Mouse (Mus musculus) embryonic facial prominence, embryonic 11.5 days (tissue): Measurements from ENCODE around the gene Zbtb24. TPM values are rescaled to one million over a fixed set of nuclear protein-coding genes. Genes with fewer than 3 reads are reported as not detected.

Experiments
- ATAC-seq: fragments of 200-750 bp; cut with Nextera tagmentation; replicated peaks from 2 replicates; pipeline ENCODE4 v1.8.0; 2017; ENCODE audit warnings: low read depth; ENCODE audit not compliant: insufficient number of reproducible peaks, low FRiP score, low TSS enrichment
- DNase-seq: peaks from one replicate; pipeline ENCODE4 v3.0.0-alpha.2; 2015; ENCODE audit warnings: low spot score
- H3K27ac ChIP-seq: fragments of 300-500 bp; sonication (generic); replicated peaks from 2 replicates; pipeline ENCODE4 v1.5.1; 2014; ENCODE audit warnings: mild to moderate bottlenecking, low read depth, low read length, control low read depth
- H3K27me3 ChIP-seq: fragments of 300-500 bp; sonication (generic); 2 replicates; pipeline ENCODE4 v1.6.1; 2014; ENCODE audit warnings: mild to moderate bottlenecking, low read length, moderate library complexity, mixed read lengths; ENCODE audit not compliant: control insufficient read depth, insufficient read depth
- H3K36me3 ChIP-seq: fragments of 300-500 bp; sonication (generic); replicated peaks from 2 replicates; pipeline ENCODE4 v1.6.1; 2014; ENCODE audit warnings: low read depth, mild to moderate bottlenecking, low read length, moderate library complexity, mixed read lengths; ENCODE audit not compliant: control insufficient read depth, insufficient read depth
- H3K4me1 ChIP-seq: fragments of 300-500 bp; sonication (generic); 2 replicates; pipeline ENCODE4 v1.6.1; 2014; ENCODE audit warnings: low read length, mixed read lengths; ENCODE audit not compliant: control insufficient read depth, insufficient read depth
- H3K4me2 ChIP-seq: fragments of 300-500 bp; sonication (generic); 2 replicates; pipeline ENCODE4 v1.6.1; 2014; ENCODE audit warnings: low read depth, mild to moderate bottlenecking, control low read depth, low read length, moderate library complexity
- H3K4me3 ChIP-seq: fragments of 300-500 bp; sonication (generic); 2 replicates; pipeline ENCODE4 v1.5.1; 2014; ENCODE audit warnings: low read depth, low read length, control low read depth
- H3K9ac ChIP-seq: fragments of 300-500 bp; sonication (generic); replicated peaks from 2 replicates; pipeline ENCODE4 v1.6.1; 2014; ENCODE audit warnings: mild to moderate bottlenecking, control low read depth, low read length
- H3K9me3 ChIP-seq: fragments of 300-500 bp; sonication (generic); replicated peaks from 2 replicates; pipeline ENCODE4 v1.6.1; 2016; ENCODE audit warnings: mild to moderate bottlenecking, low read length, inconsistent platforms, mixed read lengths; ENCODE audit not compliant: control insufficient read depth
- WGBS: fragments of 180-500 bp; shearing (Covaris S2); extraction: QIAGEN DNeasy Blood & Tissue Kit; methylation state at CpG from one replicate; pipeline ENCODE4 v1.1.7; 2014; 5-methylcytosine and 5-hydroxymethylcytosine counted together
- polyA plus RNA-seq: library from polyadenylated mRNA; unstranded; fragments of >200 nt; fragmentation: Nextera tagmentation; extraction: Ambion mirVana; gene quantifications from 2 replicates; pipeline ENCODE4 v1.2.1, GENCODE M21; 2014

Gene Zbtb24
- polyA plus RNA-seq, 1 experiment from 2014 or later = 19.0 TPM

GRCm38 (mm10) chr10:41472534-41472933, 22.4 kb downstream of the Zbtb24 start:
- H3K27ac ChIP-seq = no peak overlapping the region
- H3K4me2 ChIP-seq = no peak overlapping the region
- ATAC-seq (no peak), DNase-seq (no peak)
- H3K4me1 ChIP-seq = peaks cover 2% of the 10 kb centered on the region; the same call in 1 of the 2 replicates
- H3K4me3 ChIP-seq = no peak overlapping the region
- no peaks in the 10 kb centered on the region for H3K9me3 ChIP-seq
- no peaks in the 10 kb centered on the region for H3K36me3 ChIP-seq
- H3K9ac ChIP-seq = no peak overlapping the region
- H3K27me3 ChIP-seq = no peaks in the 10 kb centered on the region

GRCm38 (mm10) chr10:41472962-41473481, 22.8 kb downstream of the Zbtb24 start:
- Histone ChIP-seq H3K27ac (no peak overlapping the region), H3K4me2 (no peak overlapping the region), H3K4me3 (no peak overlapping the region), H3K4me1 (peaks cover 2% of the 10 kb centered on the region; the same call in 1 of the 2 replicates), H3K36me3 (no peaks in the 10 kb centered on the region), H3K27me3 (no peaks in the 10 kb centered on the region), H3K9ac (no peak overlapping the region), H3K9me3 (no peaks in the 10 kb centered on the region)
- no peak for DNase-seq
- 83% methylated on average over 5 of the region's 5 CpGs for WGBS
- no peak for ATAC-seq

GRCm38 (mm10) chr10:41473782-41474468, 23.7 kb downstream of the Zbtb24 start:
- ATAC-seq (no peak), DNase-seq (no peak)
- Histone ChIP-seq H3K9me3 (no peaks in the 10 kb centered on the region), H3K9ac (no peak overlapping the region), H3K27ac (no peak overlapping the region), H3K4me2 (no peak overlapping the region), H3K4me3 (no peak overlapping the region), H3K27me3 (no peaks in the 10 kb centered on the region), H3K4me1 (peaks cover 2% of the 10 kb centered on the region; the same call in 1 of the 2 replicates), H3K36me3 (no peaks in the 10 kb centered on the region)
- 83% methylated on average over 6 of the region's 6 CpGs for WGBS

GRCm38 (mm10) chr10:41474981-41475391, 24.8 kb downstream of the Zbtb24 start:
- ATAC-seq = no peak
- WGBS = 74% methylated on average over 1 of the region's 1 CpGs
- H3K4me1 ChIP-seq = peaks cover 2% of the 10 kb centered on the region; the same call in 1 of the 2 replicates

GRCm38 (mm10) chr10:41476171-41477017, 26.2 kb downstream of the Zbtb24 start, which contains the start of gene Mical1:
Gene Mical1 (plus strand): TSS chr10:41476314.
- Histone ChIP-seq H3K27ac (peak within 1 kb of the TSS; percentile 78), H3K9ac (peak within 1 kb of the TSS; percentile 79), H3K4me3 (peak within 1 kb of the TSS; percentile 59), H3K9me3 (no peaks in the 10 kb centered on the region), H3K4me1 (peaks cover 2% of the 10 kb centered on the region; the same call in 1 of the 2 replicates), H3K27me3 (no peaks in the 10 kb centered on the region), H3K4me2 (peak within 1 kb of the TSS; percentile 92), H3K36me3 (no peaks in the 10 kb centered on the region)
- DNase-seq (peak; percentile 70), ATAC-seq (peak; percentile 77)
- under 1% methylated on average over 35 of the region's 35 CpGs for WGBS

More at GRCm38 (mm10) chr10:41474981-41475391, 24.8 kb downstream of the Zbtb24 start:
- Histone ChIP-seq H3K36me3 (no peaks in the 10 kb centered on the region), H3K9me3 (no peaks in the 10 kb centered on the region), H3K27me3 (no peaks in the 10 kb centered on the region), H3K27ac (no peak overlapping the region), H3K4me2 (no peak overlapping the region), H3K4me3 (no peak overlapping the region), H3K9ac (no peak overlapping the region)
- DNase-seq = no peak

GRCm38 (mm10) chr10:41477018-41477277, 26.8 kb downstream of the Zbtb24 start:
- Histone ChIP-seq H3K9ac (peak overlapping the region; percentile 79), H3K36me3 (no peaks in the 10 kb centered on the region), H3K4me3 (peak overlapping the region; percentile 59), H3K9me3 (no peaks in the 10 kb centered on the region), H3K27ac (peak overlapping the region; percentile 78), H3K4me1 (peaks cover 2% of the 10 kb centered on the region; the same call in 1 of the 2 replicates), H3K27me3 (no peaks in the 10 kb centered on the region), H3K4me2 (peak overlapping the region; percentile 92)
- peak; percentile 40 for ATAC-seq
- DNase-seq = peak; percentile 74
- 1% methylated on average over 9 of the region's 9 CpGs for WGBS

- no peaks in the 10 kb centered on the region for H3K27me3 ChIP-seq
- DNase-seq = peak; percentile 77
- H3K9ac ChIP-seq = peak overlapping the region; percentile 79
- H3K9me3 ChIP-seq = no peaks in the 10 kb centered on the region
- peak; percentile 61 for ATAC-seq
- WGBS = 4% methylated on average over 20 of the region's 20 CpGs
- H3K4me3 ChIP-seq = peak overlapping the region; percentile 59
- H3K4me1 ChIP-seq = peaks cover 2% of the 10 kb centered on the region; the same call in 1 of the 2 replicates
- H3K36me3 ChIP-seq = no peaks in the 10 kb centered on the region
- H3K4me2 ChIP-seq = peak overlapping the region; percentile 92
- H3K27ac ChIP-seq = peak overlapping the region; percentile 78
Observed at GRCm38 (mm10) chr10:41477278-41478181, 27.3 kb downstream of the Zbtb24 start.
